Mouse (Mus musculus) liver, embryonic 11.5 days (tissue): ENCODE measurements around the gene Ythdc1. TPM values are rescaled to one million over a fixed set of nuclear protein-coding genes. Genes with fewer than 3 reads are reported as not detected.
"Not testable (repeated sequence)": the region's sequence is repeated elsewhere in the genome, so short reads cannot be mapped to it uniquely, and the experiment has no call there.

ENCODE experiments used
- ATAC-seq: fragments of 200-750 bp; cut with Nextera tagmentation; replicated peaks from 2 replicates; pipeline ENCODE4 v1.8.0; 2017; ENCODE audit warnings: moderate number of reproducible peaks, mild to moderate bottlenecking, moderate TSS enrichment, moderate library complexity; ENCODE audit not compliant: low FRiP score
- DNase-seq: peaks from one replicate; pipeline ENCODE4 v3.0.0-alpha.2; 2017; ENCODE audit warnings: low spot score
- H3K27ac ChIP-seq: fragments of 300-500 bp; sonication (generic); 2 replicates; pipeline ENCODE4 v1.5.1; 2014; ENCODE audit warnings: mild to moderate bottlenecking, low read depth, low read length, control low read depth
- H3K27me3 ChIP-seq: fragments of 300-500 bp; sonication (generic); replicated peaks from 2 replicates; pipeline ENCODE4 v1.6.1; 2014; ENCODE audit warnings: low read length, mixed read lengths; ENCODE audit not compliant: control insufficient read depth, insufficient read depth
- H3K36me3 ChIP-seq: fragments of 300-500 bp; sonication (generic); 2 replicates; pipeline ENCODE4 v1.6.1; 2014; ENCODE audit warnings: mild to moderate bottlenecking, low read length, moderate library complexity, mixed read lengths; ENCODE audit not compliant: control insufficient read depth, insufficient read depth
- H3K4me1 ChIP-seq: fragments of 300-500 bp; sonication (generic); replicated peaks from 2 replicates; pipeline ENCODE4 v1.6.1; 2014; ENCODE audit warnings: low read length, mixed read lengths; ENCODE audit not compliant: control insufficient read depth, insufficient read depth
- H3K4me2 ChIP-seq: fragments of 300-500 bp; sonication (generic); 2 replicates; pipeline ENCODE4 v1.6.1; 2014; ENCODE audit warnings: mild to moderate bottlenecking, control low read depth, moderate library complexity
- H3K4me3 ChIP-seq: fragments of 300-500 bp; sonication (generic); 2 replicates; pipeline ENCODE4 v1.5.1; 2014; ENCODE audit warnings: low read depth, low read length, control low read depth
- H3K9ac ChIP-seq: fragments of 300-500 bp; sonication (generic); 2 replicates; pipeline ENCODE4 v1.6.1; 2014; ENCODE audit warnings: low read depth, low read length, control low read depth
- H3K9me3 ChIP-seq: fragments of 300-500 bp; sonication (generic); 2 replicates; pipeline ENCODE4 v1.6.1; 2016; ENCODE audit warnings: low read length, inconsistent platforms, mixed read lengths; ENCODE audit not compliant: control insufficient read depth
- WGBS: fragments of 180-500 bp; shearing (Covaris S2); extraction: QIAGEN DNeasy Blood & Tissue Kit; methylation state at CpG from one replicate; pipeline ENCODE4 v1.1.7; 2014; 5-methylcytosine and 5-hydroxymethylcytosine counted together
- polyA plus RNA-seq: library from polyadenylated mRNA; unstranded; fragments of >200 nt; fragmentation: Nextera tagmentation; extraction: Ambion mirVana; gene quantifications from 2 replicates; pipeline ENCODE4 v1.2.1, GENCODE M21; 2014

The Ythdc1 gene
- polyA plus RNA-seq, 1 experiment from 2014 or later = 42.5 TPM

DNA sequence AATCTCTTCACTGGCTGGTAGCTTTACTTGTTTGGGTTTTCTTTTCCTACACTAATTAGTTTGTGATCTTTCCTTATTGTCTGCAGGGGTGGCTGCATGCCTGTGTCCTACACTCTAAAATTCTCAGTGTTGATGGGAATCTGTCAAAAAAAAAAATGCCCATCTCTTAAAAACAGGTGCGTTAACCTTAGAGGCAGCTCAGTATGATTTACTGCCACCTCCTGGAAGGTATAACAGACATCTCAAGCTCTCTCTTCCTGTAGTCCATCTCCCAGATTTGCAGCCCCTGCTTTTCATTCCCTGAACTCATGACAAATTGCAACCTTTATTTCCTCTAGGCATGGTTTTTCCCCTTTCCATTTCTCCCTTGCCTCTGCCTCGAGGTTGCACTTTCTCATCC is 14.1 kb upstream of the Ythdc1 start:
- WGBS = 64% methylated on average over 2 of the region's 2 CpGs
- Histone ChIP-seq H3K9me3 (no peaks in the 10 kb centered on the region), H3K4me2 (no peak overlapping the region), H3K36me3 (no peaks in the 10 kb centered on the region), H3K27me3 (no peaks in the 10 kb centered on the region), H3K27ac (no peak overlapping the region), H3K4me1 (no peaks in the 10 kb centered on the region), H3K4me3 (no peak overlapping the region), H3K9ac (no peak overlapping the region)
- no peak for ATAC-seq
- DNase-seq = no peak

DNA sequence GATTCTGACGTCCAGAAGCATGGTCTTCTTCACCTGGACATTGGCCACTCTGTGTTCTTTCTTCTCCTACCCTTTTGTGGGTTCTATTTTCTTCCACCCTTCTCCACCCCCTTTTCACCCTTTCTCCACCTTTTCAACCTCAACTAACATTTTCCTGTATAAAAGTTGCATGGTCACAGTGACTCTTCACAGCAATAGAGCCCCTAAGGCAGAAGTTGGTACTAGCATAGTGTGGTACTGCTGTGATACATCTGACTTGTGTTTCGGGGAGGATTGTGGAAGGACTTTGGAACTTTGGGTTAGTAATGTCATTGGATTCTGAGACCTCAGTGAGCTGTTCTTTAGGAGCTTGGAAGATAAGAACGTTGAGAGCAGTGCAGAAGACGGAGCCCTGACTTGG is 11.8 kb upstream of the Ythdc1 start:
- ATAC-seq (no peak), DNase-seq (no peak)
- Histone ChIP-seq H3K36me3 (no peaks in the 10 kb centered on the region), H3K27ac (no peak overlapping the region), H3K27me3 (no peaks in the 10 kb centered on the region), H3K9ac (no peak overlapping the region), H3K9me3 (no peaks in the 10 kb centered on the region), H3K4me3 (no peak overlapping the region), H3K4me2 (no peak overlapping the region), H3K4me1 (no peaks in the 10 kb centered on the region)
- WGBS = 49% methylated on average over 4 of the region's 4 CpGs

DNA sequence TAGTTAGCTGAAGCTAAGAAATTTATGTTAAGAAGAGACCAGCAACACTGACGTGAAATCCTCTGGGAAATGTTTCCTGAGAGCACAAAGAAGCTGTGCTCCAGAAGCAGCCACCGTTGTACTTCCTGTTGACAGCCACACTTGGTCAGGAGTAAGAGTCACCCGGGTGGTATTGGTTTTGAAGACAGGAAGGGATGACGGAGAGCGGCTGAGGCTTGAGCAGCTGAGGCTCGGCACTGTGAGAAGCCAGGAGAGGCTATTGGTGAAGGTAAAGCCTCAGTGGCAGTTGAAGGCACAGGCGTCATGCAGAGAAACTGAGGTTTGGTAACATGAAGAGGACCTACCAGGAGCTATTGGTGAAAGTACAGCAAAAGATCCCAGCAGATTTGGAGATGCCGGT is 11.2 kb upstream of the Ythdc1 start:
- WGBS = 44% methylated on average over 8 of the region's 8 CpGs

GRCm38 (mm10) chr5:86816795-86817194 is 12.8 kb downstream of the Ythdc1 start:
- no peak overlapping the region for H3K9ac ChIP-seq
- no peaks in the 10 kb centered on the region for H3K4me1 ChIP-seq
- no peak overlapping the region for H3K27ac ChIP-seq
- ATAC-seq = no peak
- peaks cover 8% of the 10 kb centered on the region; the same call in 1 of the 2 replicates for H3K36me3 ChIP-seq
- H3K4me3 ChIP-seq = no peak overlapping the region
- 79% methylated on average over 3 of the region's 3 CpGs for WGBS
- no peaks in the 10 kb centered on the region for H3K27me3 ChIP-seq
- DNase-seq = no peak
- H3K9me3 ChIP-seq = no peaks in the 10 kb centered on the region
- no peak overlapping the region for H3K4me2 ChIP-seq

More for the DNA sequence above, 11.2 kb upstream of the Ythdc1 start:
- no peak for DNase-seq
- Histone ChIP-seq H3K9ac (no peak overlapping the region), H3K36me3 (no peaks in the 10 kb centered on the region), H3K4me1 (no peaks in the 10 kb centered on the region), H3K27ac (no peak overlapping the region), H3K27me3 (no peaks in the 10 kb centered on the region), H3K4me2 (no peak overlapping the region), H3K9me3 (no peaks in the 10 kb centered on the region), H3K4me3 (no peak overlapping the region)
- no peak for ATAC-seq

GRCm38 (mm10) chr5:86836378-86836777 is 32.4 kb downstream of the Ythdc1 start:
- not testable (repeated sequence) for H3K27me3 ChIP-seq, H3K4me1 ChIP-seq
- WGBS = 87% methylated on average over 4 of the region's 4 CpGs

DNA sequence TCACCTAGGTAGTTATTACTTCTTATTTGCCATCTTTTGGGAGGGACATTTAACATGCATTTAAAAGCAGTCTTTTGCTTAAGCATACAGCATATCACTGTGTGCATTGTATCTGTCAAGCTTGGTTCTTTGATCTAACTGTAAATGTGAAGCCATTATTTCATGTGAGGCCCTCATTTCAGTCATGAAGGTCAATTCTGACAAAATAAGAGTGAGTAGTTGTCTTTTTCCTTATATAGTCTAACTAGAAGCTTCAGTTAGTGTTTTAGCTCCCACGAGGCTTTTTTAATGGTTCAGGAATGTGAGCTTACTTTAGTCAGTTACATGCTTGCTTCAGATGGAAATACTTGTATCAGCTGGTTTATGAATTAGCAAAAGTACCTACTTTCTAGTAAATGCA is 34.1 kb downstream of the Ythdc1 start:
- Histone ChIP-seq H3K9ac (no peak overlapping the region), H3K4me2 (no peak overlapping the region), H3K9me3 (no peaks in the 10 kb centered on the region), H3K4me1 (no peaks in the 10 kb centered on the region), H3K4me3 (no peak overlapping the region), H3K36me3 (peaks cover 5% of the 10 kb centered on the region; the same call in 1 of the 2 replicates), H3K27ac (no peak overlapping the region), H3K27me3 (no peaks in the 10 kb centered on the region)
- no peak for ATAC-seq
- 73% methylated on average over 1 of the region's 1 CpGs for WGBS
- no peak for DNase-seq

More at GRCm38 (mm10) chr5:86836378-86836777, 32.4 kb downstream of the Ythdc1 start:
- H3K9me3 ChIP-seq, H3K9ac ChIP-seq, H3K36me3 ChIP-seq, DNase-seq, ATAC-seq, H3K4me2 ChIP-seq, H3K4me3 ChIP-seq, H3K27ac ChIP-seq: not testable (repeated sequence)

- ATAC-seq (no peak), DNase-seq (no peak)
- no peaks in the 10 kb centered on the region for H3K4me1 ChIP-seq
- no peaks in the 10 kb centered on the region for H3K9me3 ChIP-seq
- no peak overlapping the region for H3K4me2 ChIP-seq
- 0 out of 2 replicates have a peak, but pooled peaks cover 3% of the 10 kb centered on the region for H3K36me3 ChIP-seq
- no peak overlapping the region for H3K9ac ChIP-seq
- H3K27ac ChIP-seq = no peak overlapping the region
- no peak overlapping the region for H3K4me3 ChIP-seq
- WGBS = 75% methylated on average over 1 of the region's 1 CpGs
- H3K27me3 ChIP-seq = no peaks in the 10 kb centered on the region
Observed at GRCm38 (mm10) chr5:86839472-86839871, 35.5 kb downstream of the Ythdc1 start.

DNA sequence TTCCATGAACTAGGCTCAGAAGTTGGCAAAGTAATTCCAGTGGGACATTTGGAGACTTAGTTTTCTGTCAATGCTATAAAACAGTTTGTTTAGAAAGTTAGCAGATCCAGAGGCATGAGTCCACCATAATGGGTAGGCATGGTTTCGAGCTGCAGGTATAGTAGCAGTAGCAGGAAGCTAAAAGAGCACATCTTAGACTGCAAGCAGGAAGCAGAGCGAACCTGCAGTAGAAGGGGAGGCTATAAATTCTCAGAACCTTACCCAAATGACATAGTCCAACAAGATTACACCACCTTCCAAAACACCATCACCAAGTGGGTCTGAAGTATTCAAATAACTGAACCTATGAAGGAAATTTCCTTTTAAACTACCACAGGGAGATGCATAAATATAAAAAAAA is 36.2 kb downstream of the Ythdc1 start:
- Histone ChIP-seq H3K27me3 (no peaks in the 10 kb centered on the region), H3K4me3 (no peak overlapping the region), H3K9ac (no peak overlapping the region), H3K27ac (no peak overlapping the region), H3K36me3 (0 out of 2 replicates have a peak, but pooled peaks cover 3% of the 10 kb centered on the region), H3K9me3 (no peaks in the 10 kb centered on the region), H3K4me2 (no peak overlapping the region), H3K4me1 (no peaks in the 10 kb centered on the region)
- WGBS = 91% methylated on average over 2 of the region's 2 CpGs
- DNase-seq = no peak
- ATAC-seq = no peak

DNA sequence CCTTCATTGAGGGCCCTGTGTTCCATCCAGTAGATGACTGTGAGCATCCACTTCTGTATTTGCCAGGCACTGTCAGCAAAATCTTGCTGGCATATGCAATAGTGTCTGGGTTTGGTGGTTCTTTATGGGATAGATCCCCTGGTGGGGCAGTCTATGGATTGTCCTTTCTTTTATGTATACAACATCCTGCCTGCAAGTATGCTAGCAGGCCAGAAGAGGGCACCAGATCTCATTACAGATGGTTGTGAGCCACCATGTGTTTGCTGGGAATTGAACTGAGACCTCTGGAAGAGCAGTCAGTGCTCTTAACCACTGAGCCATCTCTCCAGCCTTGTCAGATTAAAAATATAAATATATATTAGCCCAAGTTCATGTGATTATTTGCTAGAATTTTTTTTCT is 37.2 kb downstream of the Ythdc1 start:
- H3K4me1 ChIP-seq, ATAC-seq: not testable (repeated sequence)

More for the DNA sequence above, 37.2 kb downstream of the Ythdc1 start:
- not testable (repeated sequence) for H3K27me3 ChIP-seq, DNase-seq, H3K36me3 ChIP-seq, H3K4me2 ChIP-seq, H3K9me3 ChIP-seq, H3K27ac ChIP-seq, H3K9ac ChIP-seq, H3K4me3 ChIP-seq
